Mouse (Mus musculus) E14TG2a.4 (cell line): ENCODE measurements at regions not wholly inside any gene's neighbourhood (a gene's known extent, or its start where the extent isn't known, plus 50 kb on each side); places are given as distances from the start of the nearest gene placed in this dataset.

Experiments
- H3K27me3 ChIP-seq: 2 replicates; pipeline ENCODE4 v1.6.1; 2014; ENCODE audit warnings: low read length, control low read depth; ENCODE audit not compliant: insufficient read depth
- H3K36me3 ChIP-seq: 2 replicates; pipeline ENCODE4 v1.6.1; 2014; ENCODE audit warnings: low read length, control low read depth; ENCODE audit not compliant: insufficient read depth
- H3K4me1 ChIP-seq: replicated peaks from 2 replicates; pipeline ENCODE4 v1.6.1; 2014; ENCODE audit warnings: low read depth, low read length, control low read depth
- H3K4me3 ChIP-seq: replicated peaks from 2 replicates; pipeline ENCODE4 v1.5.1; 2014; ENCODE audit warnings: mild to moderate bottlenecking, low read length
- H3K9me3 ChIP-seq: 2 replicates; pipeline ENCODE4 v1.6.1; 2014; ENCODE audit warnings: low read length, control low read depth
- CTCF ChIP-seq: conservative IDR thresholded peaks from 2 replicates; pipeline ENCODE4 v1.5.1; 2014; ENCODE audit warnings: low read length
- NANOG ChIP-seq: IDR thresholded peaks from 2 replicates; pipeline ENCODE4 v1.6.1; 2014; ENCODE audit warnings: borderline replicate concordance, low read length, mixed read lengths
- POU5F1 ChIP-seq: IDR thresholded peaks from 2 replicates; pipeline ENCODE4 v1.6.1; 2014; ENCODE audit warnings: low read length, borderline replicate concordance

GRCm38 (mm10) chr3:18620608-18621007, 672.4 kb downstream of the Cypt12 start:
- TF ChIP-seq CTCF (no peak), NANOG (no peak), POU5F1 (no peak)
- Histone ChIP-seq H3K9me3 (0 out of 2 replicates have a peak, but pooled peaks cover 7% of the 10 kb centered on the region), H3K27me3 (peaks cover 3% of the 10 kb centered on the region; the same call in 1 of the 2 replicates)

GRCm38 (mm10) chr3:18623831-18624304, 675.7 kb downstream of the Cypt12 start:
- Histone ChIP-seq H3K27me3 (peaks cover 8% of the 10 kb centered on the region; the same call in 1 of the 2 replicates), H3K4me1 (peaks cover 75% of the 10 kb centered on the region), H3K36me3 (no peaks in the 10 kb centered on the region), H3K4me3 (0 out of 2 replicates have a peak overlapping the region, but pooled peaks have one; percentile 70), H3K9me3 (no peaks in the 10 kb centered on the region)
- TF ChIP-seq NANOG = peak; percentile 98
- peak; percentile 35 for TF ChIP-seq CTCF
- TF ChIP-seq POU5F1 = peak; percentile 100

More at GRCm38 (mm10) chr3:18620608-18621007, 672.4 kb downstream of the Cypt12 start:
- H3K4me1 ChIP-seq = peaks cover 62% of the 10 kb centered on the region
- no peak overlapping the region for H3K4me3 ChIP-seq
- no peaks in the 10 kb centered on the region for H3K36me3 ChIP-seq

- TF ChIP-seq NANOG = no peak
- TF ChIP-seq CTCF = no peak
- no peak for TF ChIP-seq POU5F1
- no peaks in the 10 kb centered on the region for H3K36me3 ChIP-seq
- H3K4me1 ChIP-seq = peaks cover 72% of the 10 kb centered on the region
- no peaks in the 10 kb centered on the region for H3K9me3 ChIP-seq
- H3K27me3 ChIP-seq = peaks cover 8% of the 10 kb centered on the region; the same call in 1 of the 2 replicates
- H3K4me3 ChIP-seq = peak overlapping the region; percentile 70
These were observed 676.4 kb downstream of the Cypt12 start for GRCm38 (mm10) chr3:18624381-18625145.

GRCm38 (mm10) chr3:18625395-18626328, 677.5 kb downstream of the Cypt12 start:
- no peak for TF ChIP-seq CTCF
- TF ChIP-seq NANOG = no peak
- TF ChIP-seq POU5F1 = no peak
- H3K27me3 ChIP-seq = peaks cover 8% of the 10 kb centered on the region; the same call in 1 of the 2 replicates
- H3K4me1 ChIP-seq = peaks cover 61% of the 10 kb centered on the region
- peak overlapping the region; percentile 70 for H3K4me3 ChIP-seq
- no peaks in the 10 kb centered on the region for H3K9me3 ChIP-seq
- H3K36me3 ChIP-seq = no peaks in the 10 kb centered on the region

- TF ChIP-seq CTCF (no peak), POU5F1 (no peak), NANOG (no peak)
- Histone ChIP-seq H3K36me3 (no peaks in the 10 kb centered on the region), H3K4me3 (peak overlapping the region; percentile 70; the same call in 1 of the 2 replicates), H3K27me3 (peaks cover 8% of the 10 kb centered on the region; the same call in 1 of the 2 replicates), H3K4me1 (peaks cover 54% of the 10 kb centered on the region), H3K9me3 (no peaks in the 10 kb centered on the region)
These were observed 678.2 kb downstream of the Cypt12 start for GRCm38 (mm10) chr3:18626375-18626774.

GRCm38 (mm10) chr3:18626820-18627219, 678.6 kb downstream of the Cypt12 start:
- Histone ChIP-seq H3K27me3 (peaks cover 8% of the 10 kb centered on the region; the same call in 1 of the 2 replicates), H3K9me3 (no peaks in the 10 kb centered on the region), H3K4me3 (no peak overlapping the region), H3K36me3 (no peaks in the 10 kb centered on the region), H3K4me1 (peaks cover 50% of the 10 kb centered on the region)
- TF ChIP-seq POU5F1 = no peak
- TF ChIP-seq CTCF = no peak
- no peak for TF ChIP-seq NANOG

GRCm38 (mm10) chr3:18629233-18629632, 681.0 kb downstream of the Cypt12 start:
- Histone ChIP-seq H3K9me3 (no peaks in the 10 kb centered on the region), H3K4me1 (peaks cover 29% of the 10 kb centered on the region), H3K4me3 (no peak overlapping the region), H3K36me3 (no peaks in the 10 kb centered on the region), H3K27me3 (peaks cover 8% of the 10 kb centered on the region; the same call in 1 of the 2 replicates)
- TF ChIP-seq POU5F1 (no peak), CTCF (no peak), NANOG (no peak)

- Histone ChIP-seq H3K9me3 (no peaks in the 10 kb centered on the region), H3K4me1 (peaks cover 5% of the 10 kb centered on the region), H3K27me3 (0 out of 2 replicates have a peak, but pooled peaks cover 2% of the 10 kb centered on the region), H3K36me3 (no peaks in the 10 kb centered on the region), H3K4me3 (no peak overlapping the region)
- TF ChIP-seq POU5F1 = no peak
These were observed 683.4 kb downstream of the Cypt12 start for GRCm38 (mm10) chr3:18631601-18632000.
